Mouse (Mus musculus): Measurements from ENCODE around the gene Gpr179.

Gpr179 gene

GRCm38 (mm10) chr11:97285852-97286775, 65.8 kb downstream of the Gpr179 start:
- DNase-seq (ENCODE audit: low spot score), result peak; percentile 72

GRCm38 (mm10) chr11:97284854-97285253, 67.0 kb downstream of the Gpr179 start:
- DNase-seq (ENCODE audit: low spot score), result no peak

DNA sequence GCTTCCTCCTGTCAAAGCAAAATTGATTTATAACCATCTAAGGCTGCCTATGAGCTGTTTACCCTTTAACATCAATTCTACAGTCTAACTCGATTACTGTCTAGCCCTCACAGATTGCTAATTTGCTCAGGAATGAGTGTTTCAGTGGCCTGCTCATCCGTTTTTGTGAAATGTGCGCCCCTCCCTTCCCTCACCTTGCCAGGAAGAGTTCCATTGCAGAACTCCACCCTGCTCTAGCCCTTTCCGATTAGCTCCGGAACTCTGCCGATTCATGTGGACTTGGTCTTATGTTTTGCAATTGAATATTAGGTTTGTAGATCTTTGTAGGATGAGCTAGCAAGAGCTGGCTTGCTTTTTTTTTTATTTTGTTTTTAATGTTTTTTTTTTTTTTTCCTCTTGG, 69.7 kb downstream of the Gpr179 start:
- peak; percentile 33 for DNase-seq (ENCODE audit: low spot score)

All from MN1 (cell line).